10 mouse cellular contexts compared by ENCODE assay signal in genomic region chr2:105252824-105253223, GRCm38 (mm10). TPM values are rescaled to one million over a fixed set of nuclear protein-coding genes. Genes with fewer than 3 reads are reported as not detected.
DNase-seq lines count a peak whose midpoint lies in the region; ATAC-seq lines count a peak whose summit lies in the region.
"Had no signal": no experiment of that assay in that cellular context is flagged by ENCODE, and none has a peak within 500 bp of the region (broad histone marks: within the 10 kb centered on the region; RNA-seq: fewer than 3 reads in every experiment).

No protein-coding gene starts in this region.

- no peaks in the 10 kb centered on the region for H3K27me3 ChIP-seq in liver, embryonic 16.5 days (ENCODE audit: control insufficient read depth, insufficient read depth, low read depth, low read length)
- no peaks in the 10 kb centered on the region for H3K27me3 ChIP-seq in liver, embryonic 12.5 days (replicated peaks)
- peaks cover 5% of the 10 kb centered on the region for H3K27me3 ChIP-seq in hindbrain, embryonic 16.5 days (replicated peaks; ENCODE audit: control insufficient read depth, insufficient read depth, low read length)
- peaks cover 11% of the 10 kb centered on the region for H3K27me3 ChIP-seq in neural tube, embryonic 13.5 days

- no peak overlapping the region for H3K4me2 ChIP-seq in liver, embryonic 16.5 days (ENCODE audit: low read depth, low read length)
- no peak overlapping the region for H3K4me2 ChIP-seq in liver, embryonic 12.5 days
- no peak overlapping the region for H3K4me2 ChIP-seq in hindbrain, embryonic 16.5 days (ENCODE audit: low read length)
- H3K4me2 ChIP-seq in neural tube, embryonic 13.5 days: no peak overlapping the region

- H3K4me1 ChIP-seq in liver, embryonic 16.5 days (ENCODE audit: control insufficient read depth, low read depth, low read length): no peaks in the 10 kb centered on the region
- no peaks in the 10 kb centered on the region for H3K4me1 ChIP-seq in liver, embryonic 12.5 days
- H3K4me1 ChIP-seq in hindbrain, embryonic 16.5 days (ENCODE audit: control insufficient read depth, insufficient read depth, low read depth, low read length): no peaks in the 10 kb centered on the region
- H3K4me1 ChIP-seq in neural tube, embryonic 13.5 days (replicated peaks): no peaks in the 10 kb centered on the region

- no peak overlapping the region for H3K27ac ChIP-seq in liver, embryonic 16.5 days (ENCODE audit: low read length)
- no peak overlapping the region for H3K27ac ChIP-seq in liver, embryonic 12.5 days
- no peak overlapping the region for H3K27ac ChIP-seq in hindbrain, embryonic 16.5 days (ENCODE audit: low read depth, low read length)
- H3K27ac ChIP-seq in neural tube, embryonic 13.5 days (replicated peaks): no peak overlapping the region
- H3K27ac ChIP-seq: layer of hippocampus, adult 2 months had no signal

- no peak for DNase-seq in cerebellum, postnatal 14 days
- DNase-seq in spleen, postnatal 14 days (ENCODE audit: low spot score in 2 of 2): no peak
- no peak for DNase-seq in thymus, postnatal 4 days

- H3K36me3 ChIP-seq in liver, embryonic 16.5 days (ENCODE audit: control insufficient read depth, insufficient read depth): no peaks in the 10 kb centered on the region
- no peaks in the 10 kb centered on the region for H3K36me3 ChIP-seq in liver, embryonic 12.5 days
- H3K36me3 ChIP-seq in hindbrain, embryonic 16.5 days (ENCODE audit: control insufficient read depth, insufficient read depth, low read length): no peaks in the 10 kb centered on the region
- no peaks in the 10 kb centered on the region for H3K36me3 ChIP-seq in neural tube, embryonic 13.5 days

- peak; percentile 84 for ATAC-seq in cerebellum, adult (ENCODE audit: insufficient number of reproducible peaks, low FRiP score, low TSS enrichment)
- ATAC-seq in liver, embryonic 16.5 days (ENCODE audit: low read depth): peak; percentile 51; the same call in 1 of the 2 replicates
- ATAC-seq in liver, embryonic 12.5 days: no peak
- ATAC-seq in hindbrain, embryonic 16.5 days: peak; percentile 76
- ATAC-seq in neural tube, embryonic 13.5 days (ENCODE audit: low read depth): 0 out of 2 replicates have a peak, but pooled peaks have one; percentile 81
- ATAC-seq: activated CD4-positive, CD25-positive, alpha-beta regulatory T cell, adult 4 months had no signal

- H3K9me3 ChIP-seq in liver, embryonic 16.5 days (replicated peaks; ENCODE audit: control insufficient read depth, low read length): no peaks in the 10 kb centered on the region
- no peaks in the 10 kb centered on the region for H3K9me3 ChIP-seq in liver, embryonic 12.5 days (replicated peaks)
- H3K9me3 ChIP-seq in hindbrain, embryonic 16.5 days (ENCODE audit: control insufficient read depth, low read length): no peaks in the 10 kb centered on the region
- H3K9me3 ChIP-seq in neural tube, embryonic 13.5 days: no peaks in the 10 kb centered on the region

- H3K9ac ChIP-seq in liver, embryonic 16.5 days (ENCODE audit: low read depth, low read length): no peak overlapping the region
- no peak overlapping the region for H3K9ac ChIP-seq in liver, embryonic 12.5 days
- H3K9ac ChIP-seq in hindbrain, embryonic 16.5 days (ENCODE audit: low read depth, low read length): no peak overlapping the region
- no peak overlapping the region for H3K9ac ChIP-seq in neural tube, embryonic 13.5 days

- no peak overlapping the region for H3K4me3 ChIP-seq in liver, embryonic 16.5 days (ENCODE audit: low read depth, low read length)
- H3K4me3 ChIP-seq in liver, embryonic 12.5 days: no peak overlapping the region
- no peak overlapping the region for H3K4me3 ChIP-seq in hindbrain, embryonic 16.5 days (ENCODE audit: low read length)
- H3K4me3 ChIP-seq in neural tube, embryonic 13.5 days: no peak overlapping the region
- H3K4me3 ChIP-seq: layer of hippocampus, adult 2 months had no signal

- WGBS in liver, embryonic 16.5 days (ENCODE audit: insufficient replicate concordance): 51% methylated on average over 7 of the region's 7 CpGs
- WGBS in liver, embryonic 12.5 days (ENCODE audit: insufficient replicate concordance): 55% methylated on average over 7 of the region's 7 CpGs
- WGBS in hindbrain, embryonic 16.5 days: 62% methylated on average over 7 of the region's 7 CpGs
- WGBS in neural tube, embryonic 13.5 days: 67% methylated on average over 7 of the region's 7 CpGs

RNA-seq across cellular contexts. Expression of gene Them7, which starts 28.7 kb away (rescaled TPM):
- 1.3 and 2.4 TPM in 2 replicates for polyA plus RNA-seq in liver, embryonic 16.5 days (2015; fragmentation: Nextera tagmentation; extraction: Ambion mirVana)
- 0.49 and 1.1 TPM in 2 replicates for polyA plus RNA-seq in liver, embryonic 12.5 days (2016; fragmentation: Nextera tagmentation; extraction: Ambion mirVana)
- 0.10 and 0.15 TPM in 2 replicates for polyA plus RNA-seq in hindbrain, embryonic 16.5 days (2015; fragmentation: Nextera tagmentation; extraction: Ambion mirVana)
- not detected in 2 replicates for polyA plus RNA-seq in neural tube, embryonic 13.5 days (2015; fragmentation: Nextera tagmentation; extraction: Ambion mirVana)
- polyA plus RNA-seq: activated CD4-positive, CD25-positive, alpha-beta regulatory T cell, adult 4 months had no signal
